In the genomic region with DNA sequence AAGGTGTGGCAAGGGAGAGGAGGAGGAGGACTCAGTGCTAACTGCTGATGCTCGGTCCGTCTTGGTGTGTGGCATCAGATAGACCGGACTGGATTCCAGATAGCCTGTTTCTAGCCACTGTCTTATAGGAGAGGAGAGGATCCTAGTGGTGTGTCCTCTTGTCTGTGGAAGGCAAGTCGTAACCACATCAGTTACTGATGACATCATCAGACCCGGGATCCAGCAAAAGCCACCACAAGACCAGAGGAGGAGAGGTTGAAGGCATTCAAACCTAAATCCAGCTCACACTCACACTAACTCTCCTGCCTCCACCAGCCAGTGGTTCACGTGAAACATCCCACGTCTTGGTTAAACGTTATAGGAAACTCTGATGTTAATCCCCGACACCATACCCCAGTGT, we compare ENCODE assay signal across 23 mouse cellular contexts.
A peak's percentile ranks its signal among the peaks of the same experiment; 100 is the strongest.
DNase-seq lines count a peak whose midpoint lies in the region; ATAC-seq and TF ChIP-seq lines count a peak whose summit lies in the region.
"Had no signal": no experiment of that assay in that cellular context is flagged by ENCODE, and none has a peak within 500 bp of the region (broad histone marks: within the 10 kb centered on the region; RNA-seq: fewer than 3 reads in every experiment).

No protein-coding gene starts in this region.

- H3K27me3 ChIP-seq in Patski: no peaks in the 10 kb centered on the region
- H3K27me3 ChIP-seq: embryonic facial prominence, embryonic 12.5 days; embryonic facial prominence, embryonic 15.5 days; forebrain, embryonic 12.5 days; forebrain, embryonic 15.5 days; hindbrain, embryonic 12.5 days; hindbrain, embryonic 15.5 days had no signal

- no peak for TF ChIP-seq CTCF in Patski (IDR thresholded peaks at IDR 0.05)

- peak; percentile 13 for ATAC-seq in Patski
- ATAC-seq: CD4-positive, CD25-positive, alpha-beta regulatory T cell, adult 4 months; forebrain, embryonic 15.5 days; intestine, postnatal 0 days had no signal

- in situ Hi-C loops in Patski (cut with MboI; ENCODE audit: low pct_unique_long_range_greater_than_20kb): no loop called here

- DNase-seq in 3134 (ENCODE audit: extremely low read depth, insufficient read length, low spot score): peak; percentile 64
- DNase-seq in 416B (ENCODE audit: low read depth): peak; percentile 8
- DNase-seq in Patski (ENCODE audit: low read depth, low spot score): no peak
- no peak for DNase-seq in right cerebral cortex, postnatal 36 days (ENCODE audit: low spot score in 2 of 2)
- no peak for DNase-seq in lung, adult 18-20 months
- DNase-seq in kidney, adult 9 months: no peak
- DNase-seq: B cell, adult 2 months; cerebellum, adult 11-12 months; cerebellum, adult 8-10 months; cerebellum, postnatal 10 days; cerebellum, postnatal 36 days; embryo, embryonic 11 days; gastrocnemius, postnatal 14 days; heart, adult 11 months; kidney, adult 2 months had no signal

- CTCF ChIA-PET in Patski (lab: Charles Lee): no interaction called here

- POLR2A ChIA-PET in Patski (lab: Charles Lee): no interaction called here

Comparison
In these comparisons a context has a peak if more than half of its experiments do, and no peak if none do; other contexts are left out.
1. DNase-seq: peak in 3134 (single experiment) and 416B (single experiment); none in Patski (single experiment), right cerebral cortex, postnatal 36 days (0 of 2), lung, adult 18-20 months (0 of 2) and kidney, adult 9 months (single experiment).